Mouse (Mus musculus): ENCODE measurements around the gene Slc17a7.

- TF ChIP-seq CTCF (IDR thresholded peaks at IDR 0.05; ENCODE audit: borderline replicate concordance, control insufficient read depth, extremely low read depth, insufficient read depth, low read length, poor library complexity) (no peak), POLR2A (IDR thresholded peaks at IDR 0.05; ENCODE audit: control insufficient read depth, extremely low read depth, insufficient read depth, low read length, poor library complexity) (no peak)
Observed at GRCm38 (mm10) chr7:45126147-45126843, 37.5 kb upstream of the Slc17a7 start.
